Mouse (Mus musculus): ENCODE measurements around the gene Atrnl1. TPM values are rescaled to one million over a fixed set of nuclear protein-coding genes. Genes with fewer than 3 reads are reported as not detected.

Atrnl1 gene
- polyA plus RNA-seq, 1 experiment from 2014 or later, result 0.68 TPM

DNA sequence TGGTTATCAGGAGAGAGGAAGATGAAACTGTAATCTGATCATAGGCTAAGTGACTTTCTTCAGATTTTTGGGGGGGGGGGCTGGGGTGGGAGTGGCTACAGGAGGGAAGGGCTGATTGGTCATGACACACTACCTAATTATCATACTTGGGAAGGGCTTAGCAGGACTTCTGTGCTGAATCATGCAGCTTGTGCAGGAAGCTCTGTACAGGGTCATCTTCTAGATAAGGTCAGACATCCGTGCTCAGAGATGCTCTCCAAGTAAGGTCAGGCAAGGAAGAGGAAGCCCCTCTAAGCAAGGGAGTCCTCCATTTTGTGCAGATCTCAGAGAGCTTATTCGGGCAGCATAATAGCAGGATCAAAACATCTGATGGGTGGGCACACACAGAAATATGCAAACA, 454.7 kb downstream of the Atrnl1 start:
- no peaks in the 10 kb centered on the region for H3K27me3 ChIP-seq
- H3K9me3 ChIP-seq (replicated peaks), result no peaks in the 10 kb centered on the region
- ATAC-seq (ENCODE audit: low read depth) (no peak), DNase-seq (no peak)
- peaks cover 9% of the 10 kb centered on the region; the same call in 1 of the 2 replicates for H3K4me1 ChIP-seq (replicated peaks)
- H3K9ac ChIP-seq, result no peak overlapping the region
- 27% methylated on average over 2 of the region's 2 CpGs for WGBS (ENCODE audit: insufficient replicate concordance)
- H3K4me3 ChIP-seq (replicated peaks), result no peak overlapping the region
- no peaks in the 10 kb centered on the region for H3K36me3 ChIP-seq
- no peak overlapping the region for H3K27ac ChIP-seq
- H3K4me2 ChIP-seq, result no peak overlapping the region

- no peak overlapping the region for H3K27ac ChIP-seq
Observed at GRCm38 (mm10) chr19:58068114-58068513, 457.3 kb downstream of the Atrnl1 start.

GRCm38 (mm10) chr19:58068958-58069357, 458.1 kb downstream of the Atrnl1 start:
- Histone ChIP-seq H3K27ac (no peak overlapping the region), H3K27me3 (no peaks in the 10 kb centered on the region), H3K9me3 (replicated peaks) (no peaks in the 10 kb centered on the region), H3K4me1 (replicated peaks) (peaks cover 9% of the 10 kb centered on the region; the same call in 1 of the 2 replicates), H3K4me2 (no peak overlapping the region), H3K36me3 (no peaks in the 10 kb centered on the region), H3K4me3 (replicated peaks) (no peak overlapping the region), H3K9ac (no peak overlapping the region)
- DNase-seq (no peak), ATAC-seq (ENCODE audit: low read depth) (no peak)
- WGBS (ENCODE audit: insufficient replicate concordance), result 65% methylated on average over 2 of the region's 2 CpGs

More at GRCm38 (mm10) chr19:58068114-58068513, 457.3 kb downstream of the Atrnl1 start:
- ATAC-seq (ENCODE audit: low read depth) (no peak), DNase-seq (no peak)
- no peak overlapping the region for H3K9ac ChIP-seq
- no peaks in the 10 kb centered on the region for H3K27me3 ChIP-seq
- peaks cover 9% of the 10 kb centered on the region; the same call in 1 of the 2 replicates for H3K4me1 ChIP-seq (replicated peaks)
- no peak overlapping the region for H3K4me2 ChIP-seq
- no peaks in the 10 kb centered on the region for H3K36me3 ChIP-seq
- no peak overlapping the region for H3K4me3 ChIP-seq (replicated peaks)
- no peaks in the 10 kb centered on the region for H3K9me3 ChIP-seq (replicated peaks)
- WGBS (ENCODE audit: insufficient replicate concordance), result 48% methylated on average over 2 of the region's 2 CpGs

DNA sequence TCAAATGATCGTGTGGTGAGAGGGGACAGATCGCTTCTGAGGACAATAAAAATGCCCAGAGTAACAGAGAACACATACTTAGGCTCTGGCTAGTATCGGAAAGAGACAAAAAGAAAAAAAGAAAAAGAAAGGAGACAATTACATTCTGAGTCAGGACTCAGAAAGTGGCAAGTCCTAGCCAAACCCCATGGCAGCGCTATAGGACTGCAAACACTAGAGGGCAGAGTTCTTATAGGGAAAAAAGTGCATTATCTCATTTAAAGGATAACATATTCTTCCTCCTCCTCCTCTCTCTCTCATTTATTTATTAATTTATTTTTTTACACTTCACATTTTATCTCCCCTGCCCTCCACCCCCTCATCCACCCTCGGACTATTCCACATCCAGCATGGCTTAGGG, 461.6 kb downstream of the Atrnl1 start:
- Histone ChIP-seq H3K27ac (no peak overlapping the region), H3K36me3 (no peaks in the 10 kb centered on the region), H3K4me2 (no peak overlapping the region), H3K9me3 (replicated peaks) (no peaks in the 10 kb centered on the region), H3K9ac (no peak overlapping the region), H3K4me1 (replicated peaks) (peaks cover 8% of the 10 kb centered on the region; the same call in 1 of the 2 replicates), H3K27me3 (no peaks in the 10 kb centered on the region), H3K4me3 (replicated peaks) (no peak overlapping the region)
- no peak for DNase-seq
- ATAC-seq (ENCODE audit: low read depth), result no peak
- WGBS (ENCODE audit: insufficient replicate concordance), result 51% methylated on average over 5 of the region's 5 CpGs

DNA sequence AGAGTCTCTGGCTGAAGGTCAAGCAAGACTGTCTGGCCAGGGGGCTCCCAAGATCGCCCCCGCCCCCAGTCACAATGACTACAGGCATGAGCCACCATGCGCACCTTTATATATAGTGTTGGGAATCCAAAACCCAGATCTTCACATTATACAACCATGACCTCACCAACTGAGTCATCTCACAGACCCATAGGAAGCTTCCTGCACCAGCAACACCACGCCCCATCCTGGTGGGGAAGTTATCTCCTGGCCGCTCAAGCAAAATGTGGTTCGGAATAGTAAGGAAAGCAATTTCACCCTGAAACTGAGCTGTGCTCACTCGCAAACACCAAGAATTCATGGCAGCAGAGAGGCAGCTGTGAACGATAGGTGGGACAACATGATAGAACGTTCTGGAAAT, 462.0 kb downstream of the Atrnl1 start:
- Histone ChIP-seq H3K9ac (no peak overlapping the region), H3K27me3 (no peaks in the 10 kb centered on the region), H3K4me3 (replicated peaks) (no peak overlapping the region), H3K27ac (no peak overlapping the region), H3K9me3 (replicated peaks) (no peaks in the 10 kb centered on the region), H3K4me2 (no peak overlapping the region), H3K36me3 (no peaks in the 10 kb centered on the region), H3K4me1 (replicated peaks) (peaks cover 8% of the 10 kb centered on the region; the same call in 1 of the 2 replicates)
- DNase-seq (no peak), ATAC-seq (ENCODE audit: low read depth) (no peak)
- 53% methylated on average over 9 of the region's 9 CpGs for WGBS (ENCODE audit: insufficient replicate concordance)

GRCm38 (mm10) chr19:58075252-58075651, 464.4 kb downstream of the Atrnl1 start:
- Histone ChIP-seq H3K9me3 (replicated peaks) (no peaks in the 10 kb centered on the region), H3K4me1 (replicated peaks) (0 out of 2 replicates have a peak, but pooled peaks cover 3% of the 10 kb centered on the region), H3K9ac (no peak overlapping the region), H3K4me2 (no peak overlapping the region), H3K27ac (no peak overlapping the region), H3K4me3 (replicated peaks) (no peak overlapping the region), H3K36me3 (no peaks in the 10 kb centered on the region), H3K27me3 (no peaks in the 10 kb centered on the region)
- WGBS (ENCODE audit: insufficient replicate concordance), result 59% methylated on average over 6 of the region's 6 CpGs
- DNase-seq (no peak), ATAC-seq (ENCODE audit: low read depth) (no peak)

- no peak overlapping the region for H3K9ac ChIP-seq
- ATAC-seq (ENCODE audit: low read depth) (no peak), DNase-seq (no peak)
- no peak overlapping the region for H3K4me3 ChIP-seq (replicated peaks)
- H3K27me3 ChIP-seq, result no peaks in the 10 kb centered on the region
- H3K9me3 ChIP-seq (replicated peaks), result no peaks in the 10 kb centered on the region
- no peaks in the 10 kb centered on the region for H3K36me3 ChIP-seq
- H3K4me1 ChIP-seq (replicated peaks), result 0 out of 2 replicates have a peak, but pooled peaks cover 3% of the 10 kb centered on the region
- H3K4me2 ChIP-seq, result no peak overlapping the region
- H3K27ac ChIP-seq, result no peak overlapping the region
- 74% methylated on average over 14 of the region's 14 CpGs for WGBS (ENCODE audit: insufficient replicate concordance)
Observed at GRCm38 (mm10) chr19:58076961-58077371, 466.1 kb downstream of the Atrnl1 start.

DNA sequence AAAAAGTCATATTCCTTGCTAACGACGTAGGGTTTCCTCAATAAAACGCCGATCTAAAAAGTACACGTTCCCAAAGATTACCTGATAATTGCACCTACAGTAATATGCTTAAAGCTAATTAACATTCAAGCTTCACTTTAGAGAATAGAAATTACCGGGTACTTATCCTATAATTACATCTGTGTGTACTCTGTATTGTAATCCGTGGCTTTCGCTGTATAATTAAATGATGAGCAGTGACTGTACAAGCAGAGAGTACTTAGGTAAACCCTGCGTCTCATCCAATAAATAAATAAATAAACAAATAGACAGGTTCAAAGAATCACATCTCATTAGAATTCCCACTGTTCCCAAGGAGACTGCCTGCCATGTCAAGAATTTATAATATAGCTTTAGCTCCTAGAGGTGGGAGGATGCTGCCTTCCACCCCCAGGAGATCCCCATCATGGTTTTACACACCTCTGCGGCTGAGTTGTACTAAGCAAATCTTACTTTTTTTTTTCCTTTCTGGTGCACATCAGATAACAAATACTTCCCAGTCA, 466.8 kb downstream of the Atrnl1 start:
- no peaks in the 10 kb centered on the region for H3K27me3 ChIP-seq
- 76% methylated on average over 10 of the region's 10 CpGs for WGBS (ENCODE audit: insufficient replicate concordance)
- ATAC-seq (ENCODE audit: low read depth), result no peak
- H3K36me3 ChIP-seq, result no peaks in the 10 kb centered on the region
- H3K4me1 ChIP-seq (replicated peaks), result 0 out of 2 replicates have a peak, but pooled peaks cover 3% of the 10 kb centered on the region
- no peak for DNase-seq
- no peak overlapping the region for H3K4me3 ChIP-seq (replicated peaks)
- no peak overlapping the region for H3K4me2 ChIP-seq
- no peaks in the 10 kb centered on the region for H3K9me3 ChIP-seq (replicated peaks)
- H3K9ac ChIP-seq, result no peak overlapping the region
- no peak overlapping the region for H3K27ac ChIP-seq

GRCm38 (mm10) chr19:58080168-58080567, 469.3 kb downstream of the Atrnl1 start:
- Histone ChIP-seq H3K4me2 (no peak overlapping the region), H3K4me1 (replicated peaks) (0 out of 2 replicates have a peak, but pooled peaks cover 2% of the 10 kb centered on the region), H3K9me3 (replicated peaks) (no peaks in the 10 kb centered on the region), H3K9ac (no peak overlapping the region), H3K4me3 (replicated peaks) (no peak overlapping the region), H3K27me3 (no peaks in the 10 kb centered on the region), H3K36me3 (no peaks in the 10 kb centered on the region), H3K27ac (no peak overlapping the region)
- ATAC-seq (ENCODE audit: low read depth) (no peak), DNase-seq (no peak)
- WGBS (ENCODE audit: insufficient replicate concordance), result 84% methylated on average over 6 of the region's 6 CpGs

DNA sequence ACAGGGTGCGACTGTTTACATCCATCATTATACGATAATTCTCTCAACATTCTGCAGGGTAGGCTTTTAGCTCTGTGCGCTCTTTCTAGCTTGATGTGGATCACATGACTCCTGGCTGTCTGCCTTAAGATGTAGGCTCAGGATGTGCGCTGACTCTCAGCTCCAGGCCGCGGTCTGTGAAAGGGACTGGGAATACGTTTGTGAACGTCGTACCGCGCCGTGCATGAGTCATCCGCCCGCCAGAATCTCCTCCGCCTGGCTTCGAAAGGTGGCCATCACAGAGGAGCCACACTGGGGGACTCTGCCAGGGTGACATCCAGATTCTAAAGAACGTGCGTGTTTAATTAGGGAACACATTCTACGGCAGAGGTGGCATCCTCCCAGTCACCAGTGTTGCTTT, 471.9 kb downstream of the Atrnl1 start:
- DNase-seq (no peak), ATAC-seq (ENCODE audit: low read depth) (no peak)
- H3K27ac ChIP-seq, result no peak overlapping the region
- no peaks in the 10 kb centered on the region for H3K36me3 ChIP-seq
- no peaks in the 10 kb centered on the region for H3K27me3 ChIP-seq
- 90% methylated on average over 19 of the region's 19 CpGs for WGBS (ENCODE audit: insufficient replicate concordance)
- no peaks in the 10 kb centered on the region for H3K9me3 ChIP-seq (replicated peaks)
- H3K9ac ChIP-seq, result no peak overlapping the region
- no peaks in the 10 kb centered on the region for H3K4me1 ChIP-seq (replicated peaks)
- no peak overlapping the region for H3K4me2 ChIP-seq
- no peak overlapping the region for H3K4me3 ChIP-seq (replicated peaks)

- no peak for ATAC-seq (ENCODE audit: low read depth)
- H3K9me3 ChIP-seq (replicated peaks), result no peaks in the 10 kb centered on the region
- H3K27ac ChIP-seq, result no peak overlapping the region
- no peak for DNase-seq
- no peaks in the 10 kb centered on the region for H3K36me3 ChIP-seq
- WGBS (ENCODE audit: insufficient replicate concordance), result 84% methylated on average over 14 of the region's 14 CpGs
- H3K9ac ChIP-seq, result no peak overlapping the region
- no peaks in the 10 kb centered on the region for H3K4me1 ChIP-seq (replicated peaks)
- H3K27me3 ChIP-seq, result no peaks in the 10 kb centered on the region
- no peak overlapping the region for H3K4me2 ChIP-seq
- H3K4me3 ChIP-seq (replicated peaks), result no peak overlapping the region
Observed at GRCm38 (mm10) chr19:58084826-58085225, 474.0 kb downstream of the Atrnl1 start.

DNA sequence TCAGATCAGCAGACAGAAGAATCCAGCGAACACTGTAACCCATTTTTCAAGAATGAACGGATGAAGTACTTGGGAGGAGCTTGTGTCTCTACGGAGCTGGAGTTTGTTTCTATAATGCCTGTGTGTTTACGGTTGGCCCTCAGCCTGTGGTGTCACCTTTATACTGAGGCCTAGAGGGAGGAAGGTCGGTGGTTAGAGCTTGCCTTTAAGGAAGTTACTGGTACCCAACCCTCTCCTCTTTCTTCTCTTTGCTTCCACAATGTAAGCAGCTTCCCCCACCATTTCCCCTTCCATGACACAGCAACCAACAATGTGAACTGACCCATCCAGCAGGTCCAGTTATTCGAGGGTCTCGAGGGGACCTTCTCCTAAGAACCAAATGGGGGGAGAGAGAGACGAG, 475.9 kb downstream of the Atrnl1 start:
- H3K4me3 ChIP-seq (replicated peaks), result no peak overlapping the region
- H3K27ac ChIP-seq, result no peak overlapping the region
- no peaks in the 10 kb centered on the region for H3K27me3 ChIP-seq
- DNase-seq (no peak), ATAC-seq (ENCODE audit: low read depth) (no peak)
- H3K4me2 ChIP-seq, result no peak overlapping the region
- H3K9ac ChIP-seq, result no peak overlapping the region
- WGBS (ENCODE audit: insufficient replicate concordance), result 62% methylated on average over 8 of the region's 8 CpGs
- H3K4me1 ChIP-seq (replicated peaks), result no peaks in the 10 kb centered on the region
- no peaks in the 10 kb centered on the region for H3K9me3 ChIP-seq (replicated peaks)
- no peaks in the 10 kb centered on the region for H3K36me3 ChIP-seq

All from liver, embryonic 13.5 days (tissue).